Mouse (Mus musculus) liver, adult 2 months (tissue): Measurements from ENCODE around the gene Marc1. TPM values are rescaled to one million over a fixed set of nuclear protein-coding genes. Genes with fewer than 3 reads are reported as not detected.

Experiments used
- DNase-seq: peaks from one replicate; pipeline ENCODE4 v3.0.0-alpha.2; 2011; ENCODE audit warnings: low read depth, low spot score; ENCODE audit errors: extremely low read depth
- H3K27ac ChIP-seq: fragments of 200-500 bp; replicated peaks from 2 replicates; pipeline ENCODE4 v1.5.1; 2012; ENCODE audit warnings: low read depth, mild to moderate bottlenecking, control low read depth, inconsistent platforms, low read length; ENCODE audit not compliant: insufficient read depth
- H3K27me3 ChIP-seq: fragments of 200-500 bp; 2 replicates; pipeline ENCODE4 v1.6.1; 2012; ENCODE audit warnings: mild to moderate bottlenecking, moderate library complexity, low read length, inconsistent platforms; ENCODE audit not compliant: control insufficient read depth, insufficient read depth
- H3K36me3 ChIP-seq: fragments of 200-500 bp; 2 replicates; pipeline ENCODE4 v1.6.1; 2012; ENCODE audit warnings: low read length, inconsistent platforms; ENCODE audit not compliant: control insufficient read depth, insufficient read depth
- H3K4me1 ChIP-seq: fragments of 200-500 bp; 2 replicates; pipeline ENCODE4 v1.6.1; 2011; ENCODE audit warnings: low read length; ENCODE audit not compliant: control insufficient read depth, insufficient read depth
- H3K4me3 ChIP-seq: fragments of 200-500 bp; 2 replicates; pipeline ENCODE4 v1.5.1; 2011; ENCODE audit warnings: low read depth, mild to moderate bottlenecking, control low read depth, low read length, moderate library complexity; ENCODE audit not compliant: insufficient read depth
- H3K79me2 ChIP-seq: fragments of 200-500 bp; 2 replicates; pipeline ENCODE4 v1.6.1; 2012; ENCODE audit warnings: inconsistent platforms, mild to moderate bottlenecking, low read length, moderate library complexity; ENCODE audit not compliant: control insufficient read depth, insufficient read depth
- H3K9ac ChIP-seq: fragments of 200-500 bp; 2 replicates; pipeline ENCODE4 v1.6.1; 2012; ENCODE audit warnings: low read depth, mild to moderate bottlenecking, control low read depth, inconsistent platforms, low read length
- CTCF ChIP-seq: fragments of 200-500 bp; IDR thresholded peaks from 2 replicates; pipeline ENCODE4 v1.5.1; 2011; ENCODE audit warnings: low read depth, low read length, control low read depth
- POLR2A ChIP-seq: fragments of 200-500 bp; IDR thresholded peaks from 2 replicates; pipeline ENCODE4 v1.6.1; 2011; ENCODE audit warnings: low read length, control low read depth; ENCODE audit not compliant: insufficient read depth; ENCODE audit errors: extremely low read depth
- WGBS: fragments of 180-500 bp; shearing (Covaris S2); methylation state at CpG from one replicate; pipeline ENCODE4 v1.1.7; 2018; 5-methylcytosine and 5-hydroxymethylcytosine counted together
- polyA plus RNA-seq: library from polyadenylated mRNA; depleted of rRNA; stranded (reverse); fragments of >200 nt; gene quantifications from 2 replicates; pipeline ENCODE4 v1.2.3, GENCODE M21; 2012
- total RNA-seq: library from RNA; depleted of rRNA; stranded (reverse); fragments of >200 nt; gene quantifications from 2 replicates; pipeline ENCODE4 v1.2.3, GENCODE M21; 2014

Marc1 gene
- total and polyA plus RNA-seq, 2 experiments: 345 to 395 TPM

- no peaks in the 10 kb centered on the region for H3K27me3 ChIP-seq
- peaks cover 14% of the 10 kb centered on the region for H3K4me1 ChIP-seq
- TF ChIP-seq POLR2A (peak; percentile 57; the same call in 1 of the 2 replicates), CTCF (peak; percentile 82)
- H3K4me3 ChIP-seq: peak overlapping the region; percentile 42
- no peaks in the 10 kb centered on the region; the same call in 1 of the 2 replicates for H3K79me2 ChIP-seq
- WGBS: 1% methylated on average over 31 of the region's 31 CpGs
- DNase-seq: peak; percentile 98
- H3K27ac ChIP-seq: peak overlapping the region; percentile 89
- no peaks in the 10 kb centered on the region for H3K36me3 ChIP-seq
- peak overlapping the region; percentile 62 for H3K9ac ChIP-seq
Observed at GRCm38 (mm10) chr1:184851741-184852618, 40.9 kb upstream of the Marc1 start.

DNA sequence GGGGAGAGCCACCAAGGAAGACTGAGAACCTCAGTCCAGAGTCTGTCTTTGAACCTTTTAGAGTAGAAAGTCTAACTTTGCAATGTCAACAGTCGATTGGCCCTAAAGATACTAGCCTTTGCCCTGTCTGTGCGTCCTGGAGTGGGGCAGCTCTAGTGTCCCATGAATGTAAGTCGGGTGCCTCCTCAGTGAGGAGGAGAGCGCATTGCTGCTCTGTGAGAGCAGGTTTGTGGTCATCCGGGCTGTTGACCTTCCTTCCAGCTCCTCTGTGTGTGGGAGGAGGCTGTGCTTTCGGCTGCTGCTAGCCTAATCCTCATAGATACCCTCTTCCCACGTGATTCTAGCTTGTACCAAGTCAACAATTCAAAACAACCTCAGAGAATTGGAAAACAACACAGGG, 40.1 kb upstream of the Marc1 start:
- Histone ChIP-seq H3K27me3 (no peaks in the 10 kb centered on the region), H3K9ac (peak overlapping the region; percentile 10; the same call in 1 of the 2 replicates), H3K4me3 (no peak overlapping the region), H3K27ac (peak overlapping the region; percentile 89), H3K4me1 (peaks cover 14% of the 10 kb centered on the region), H3K79me2 (no peaks in the 10 kb centered on the region; the same call in 1 of the 2 replicates), H3K36me3 (no peaks in the 10 kb centered on the region)
- peak; percentile 95 for DNase-seq
- TF ChIP-seq CTCF (no peak), POLR2A (peak; percentile 50; the same call in 1 of the 2 replicates)
- WGBS: 8% methylated on average over 7 of the region's 7 CpGs

DNA sequence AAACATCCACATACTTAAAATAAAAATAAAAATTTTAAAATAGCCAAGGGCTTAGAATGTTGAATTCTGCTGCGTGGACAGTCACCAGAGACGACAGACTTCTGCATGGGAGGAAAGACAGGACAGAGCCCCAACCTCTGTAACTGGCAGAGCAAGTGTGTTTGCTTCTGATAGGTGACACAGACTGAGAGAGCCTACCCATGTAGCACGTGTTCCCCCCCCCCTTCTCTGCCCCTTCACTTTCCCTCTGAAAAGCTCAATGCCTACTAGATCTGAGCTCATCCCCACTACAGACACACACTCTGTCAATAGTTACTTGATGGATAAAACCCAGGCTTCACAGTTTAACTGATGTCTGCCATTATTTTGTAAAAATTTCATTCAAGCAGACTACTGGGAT, 35.9 kb upstream of the Marc1 start:
- Histone ChIP-seq H3K27ac (peak overlapping the region; percentile 22; the same call in 1 of the 2 replicates), H3K4me1 (peaks cover 15% of the 10 kb centered on the region), H3K79me2 (peaks cover 29% of the 10 kb centered on the region), H3K4me3 (no peak overlapping the region), H3K27me3 (no peaks in the 10 kb centered on the region), H3K9ac (no peak overlapping the region), H3K36me3 (no peaks in the 10 kb centered on the region)
- 25% methylated on average over 3 of the region's 3 CpGs for WGBS
- no peak for DNase-seq
- TF ChIP-seq CTCF (no peak), POLR2A (no peak)

DNA sequence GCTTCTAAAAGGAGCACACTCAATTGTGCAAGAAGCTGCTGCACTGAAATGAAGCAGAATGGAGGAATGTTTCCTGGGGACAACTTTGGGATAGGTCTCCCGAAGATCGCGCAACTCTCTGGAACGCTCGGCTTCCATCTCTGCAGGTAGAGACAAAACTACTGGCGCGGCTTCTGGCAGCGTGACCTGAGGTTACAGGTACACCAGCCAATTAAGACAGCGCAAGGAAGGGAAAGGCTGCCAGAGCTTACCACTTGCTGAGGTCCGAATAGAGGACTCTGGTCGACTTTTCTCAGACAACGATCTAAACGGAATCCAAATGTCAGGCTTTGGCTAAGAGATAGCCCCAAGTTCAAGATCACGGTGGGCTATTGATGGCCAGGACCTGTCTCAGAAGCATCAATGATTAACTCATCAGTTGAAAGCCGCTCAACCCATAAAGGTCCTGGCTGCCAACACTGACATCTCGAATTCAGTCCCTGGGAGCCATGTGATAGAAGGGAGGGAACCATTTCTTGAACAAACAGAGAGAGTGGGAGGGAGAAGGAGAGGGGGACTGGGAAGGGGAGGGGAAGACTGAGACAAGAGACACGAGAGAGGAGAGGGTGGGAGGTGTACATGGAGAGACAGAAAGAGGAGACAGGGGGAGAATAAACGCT, 35.1 kb upstream of the Marc1 start, which contains the start of gene Marc2:
Marc2 (minus strand) TSS at position 360 of the 659 bp plus-strand sequence.
- Histone ChIP-seq H3K27me3 (no peaks in the 10 kb centered on the region), H3K27ac (peak within 1 kb of the TSS; percentile 89), H3K36me3 (no peaks in the 10 kb centered on the region), H3K4me3 (peak within 1 kb of the TSS; percentile 88), H3K79me2 (peaks cover 35% of the 10 kb centered on the region), H3K4me1 (peaks cover 18% of the 10 kb centered on the region), H3K9ac (peak within 1 kb of the TSS; percentile 95)
- 1% methylated on average over 18 of the region's 18 CpGs for WGBS
- TF ChIP-seq CTCF (no peak), POLR2A (no peak)
- peak; percentile 91 for DNase-seq

DNA sequence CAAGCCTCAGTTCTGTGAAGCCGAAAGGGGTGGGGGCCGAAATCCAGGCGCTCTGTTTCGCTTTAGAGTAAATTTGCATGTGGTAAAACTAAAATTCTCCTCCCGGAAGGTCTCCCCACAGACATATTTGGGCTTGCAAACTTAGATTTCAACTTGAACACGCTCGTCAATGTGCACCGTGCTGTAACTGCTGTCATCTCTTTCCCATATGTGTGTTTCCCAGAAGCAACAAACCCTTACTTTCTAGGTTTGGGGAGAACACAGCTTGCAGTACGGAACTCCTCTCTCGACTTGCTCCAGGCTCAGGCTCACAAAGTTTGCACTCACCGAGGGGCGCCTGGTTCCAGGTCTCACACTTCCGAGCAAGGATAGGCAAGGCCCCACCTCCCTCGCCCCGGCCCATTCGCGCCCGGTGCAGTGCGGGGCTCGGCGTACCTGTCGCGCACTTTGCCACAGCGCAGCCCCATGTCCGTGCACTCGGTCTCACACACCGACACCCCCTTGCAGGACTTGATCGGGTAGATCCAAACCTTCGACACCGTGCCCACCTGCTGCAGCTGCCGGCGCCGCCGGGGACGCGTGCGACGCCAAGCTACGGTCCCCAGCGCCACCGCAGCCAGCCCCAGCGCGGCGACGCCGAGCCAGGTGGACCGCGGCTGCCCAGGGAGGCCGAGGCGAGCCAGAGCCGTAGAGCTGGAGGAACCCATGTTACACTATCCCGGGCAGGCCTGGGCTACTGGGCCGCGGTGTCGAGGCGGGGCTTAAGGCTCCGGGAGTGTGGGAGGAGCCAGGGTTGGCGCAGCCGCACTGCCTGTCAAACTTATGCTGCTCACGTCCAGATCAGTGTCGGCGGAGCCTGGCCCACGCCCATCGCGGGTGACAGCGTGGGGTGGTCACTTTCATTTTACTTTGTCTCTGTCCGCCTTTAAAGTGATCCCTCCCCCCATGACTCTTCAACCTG, 34.3 kb upstream of the Marc1 start:
- peak; percentile 93 for DNase-seq
- Histone ChIP-seq H3K27ac (peak overlapping the region; percentile 89), H3K4me3 (peak overlapping the region; percentile 88), H3K4me1 (peaks cover 23% of the 10 kb centered on the region), H3K27me3 (no peaks in the 10 kb centered on the region), H3K79me2 (peaks cover 39% of the 10 kb centered on the region), H3K36me3 (peaks cover 6% of the 10 kb centered on the region), H3K9ac (peak overlapping the region; percentile 95)
- under 1% methylated on average over 67 of the region's 67 CpGs for WGBS
- TF ChIP-seq CTCF (no peak), POLR2A (peak; percentile 99)
